Mouse (Mus musculus): ENCODE data around the gene Cyb5r3.

Gene Cyb5r3

DNA sequence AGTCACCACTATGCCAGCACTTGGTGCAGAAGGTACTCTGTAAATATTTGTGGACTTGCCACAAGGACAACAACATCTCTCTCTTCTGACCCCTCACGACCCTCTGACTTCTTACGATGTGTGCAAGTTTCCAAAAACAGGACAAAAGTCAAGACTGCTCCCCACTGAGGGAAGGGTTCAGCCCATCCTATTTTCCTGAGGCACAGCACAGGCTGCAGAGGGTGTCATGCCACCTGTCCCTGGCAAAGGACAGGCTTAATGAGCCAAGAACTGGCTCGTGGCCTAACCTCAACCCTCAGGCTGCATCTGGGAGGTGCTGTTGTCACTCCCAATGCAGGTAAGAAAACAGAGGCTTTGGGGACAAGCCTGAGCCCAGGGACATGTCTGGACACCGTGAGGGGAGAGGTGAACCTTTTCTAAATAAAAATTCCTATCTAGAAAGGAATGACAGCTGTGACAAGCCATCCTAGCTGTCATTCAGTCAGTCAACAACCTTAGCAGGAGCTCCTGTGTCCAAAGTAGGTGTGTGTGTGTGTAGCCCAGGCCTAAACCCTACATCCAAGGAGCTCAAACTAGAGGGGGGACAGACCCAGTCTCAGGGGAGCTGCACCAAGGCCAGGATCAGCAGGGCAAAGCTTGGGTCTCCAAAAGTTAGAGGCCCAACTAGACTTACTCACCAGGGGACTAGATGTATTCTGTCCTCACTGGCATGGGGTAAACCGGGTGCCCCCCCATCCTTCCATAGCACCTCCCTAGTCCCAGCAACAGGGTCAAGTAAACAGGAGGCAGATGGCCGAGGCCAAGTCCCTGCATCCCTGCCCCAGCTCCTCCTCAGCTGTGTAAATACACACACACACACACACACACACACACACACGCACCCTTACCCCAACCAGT, 3.3 kb downstream of the Cyb5r3 start:
- no peak for DNase-seq

DNA sequence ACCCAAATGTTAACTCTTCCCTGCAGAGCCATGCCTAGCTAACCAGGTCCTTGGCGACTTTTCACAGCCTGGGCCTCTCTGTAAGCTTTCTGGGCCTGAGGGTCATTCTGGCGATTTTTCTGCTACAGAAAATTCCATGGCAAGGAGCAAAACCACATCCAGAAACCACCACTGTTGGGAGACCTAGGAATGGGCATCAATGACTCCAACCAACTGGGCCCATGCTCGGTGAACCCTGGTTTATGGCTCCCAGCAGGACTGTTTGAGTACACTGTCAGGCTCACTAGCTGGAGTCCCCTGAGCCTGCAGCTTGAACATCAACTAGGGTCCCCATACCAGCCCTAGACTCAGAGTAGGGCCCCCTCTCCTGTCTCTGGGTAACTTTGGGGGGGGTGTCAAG, 4.1 kb downstream of the Cyb5r3 start:
- no peak for DNase-seq

DNA sequence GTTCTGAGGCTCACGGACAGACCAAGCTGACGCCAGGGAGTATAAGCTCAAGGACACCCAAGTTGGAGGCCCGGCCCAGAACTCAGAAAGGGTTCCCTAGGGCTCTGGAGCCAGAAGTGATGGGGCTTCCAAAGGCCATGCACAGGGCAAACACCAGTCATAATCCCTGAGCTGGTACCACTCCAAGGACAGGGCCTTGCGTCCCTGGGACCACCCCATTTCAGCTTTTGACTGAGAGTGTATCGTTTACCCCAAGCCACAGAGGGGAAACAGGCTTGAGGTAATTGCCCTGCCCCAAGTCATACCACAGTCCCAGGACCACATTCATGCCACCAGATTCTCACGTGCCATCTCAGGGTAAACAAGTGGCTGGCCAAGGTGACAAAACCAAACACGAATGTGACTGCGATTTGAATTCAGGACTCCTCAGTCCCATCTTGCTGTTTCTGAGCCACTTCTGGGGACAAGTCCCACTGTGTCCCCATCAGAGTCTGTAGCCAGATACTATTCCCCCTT, 4.8 kb downstream of the Cyb5r3 start:
- DNase-seq = no peak

DNA sequence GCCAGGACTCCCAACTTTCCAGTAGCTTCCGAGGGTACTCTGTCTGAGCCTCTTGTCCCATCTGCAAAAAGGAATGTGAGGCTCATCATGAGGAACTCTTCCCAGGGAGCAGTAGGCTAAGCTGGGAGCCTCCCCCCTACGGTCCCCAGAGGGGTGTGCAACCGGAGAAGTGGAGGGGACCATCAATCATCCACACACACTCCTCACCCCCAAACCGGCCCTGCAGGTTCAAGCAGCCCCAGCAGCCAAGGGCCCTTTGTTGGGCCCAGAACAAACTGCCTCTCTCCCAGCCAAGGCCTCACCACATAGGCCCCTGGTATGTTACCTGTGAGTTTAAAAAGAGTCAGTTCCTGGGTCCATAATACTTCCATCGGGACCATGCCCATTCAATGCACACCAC, 5.3 kb downstream of the Cyb5r3 start:
- DNase-seq = peak; percentile 44 to 68

DNA sequence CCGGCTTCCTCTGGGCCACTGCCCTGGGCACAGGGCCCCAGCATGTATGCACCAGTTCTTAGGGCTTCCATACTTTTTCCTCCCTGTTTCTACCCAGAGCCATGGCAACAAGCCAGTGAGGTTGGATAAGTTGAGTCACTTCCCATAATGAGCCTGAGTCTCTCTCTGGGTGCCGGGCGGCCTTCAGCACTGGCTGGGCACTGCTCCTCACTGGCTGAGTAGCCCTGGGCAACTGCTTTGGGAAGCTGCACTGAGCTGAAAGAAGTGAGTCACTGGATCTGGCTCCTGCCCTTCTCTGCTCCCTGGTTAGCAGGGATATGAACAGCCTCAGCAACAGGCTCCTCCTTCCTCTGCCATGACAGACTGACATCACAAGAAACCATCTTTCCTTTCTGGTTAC, 5.8 kb downstream of the Cyb5r3 start:
- DNase-seq = peak in 1 of 2 experiments; percentile 38

DNA sequence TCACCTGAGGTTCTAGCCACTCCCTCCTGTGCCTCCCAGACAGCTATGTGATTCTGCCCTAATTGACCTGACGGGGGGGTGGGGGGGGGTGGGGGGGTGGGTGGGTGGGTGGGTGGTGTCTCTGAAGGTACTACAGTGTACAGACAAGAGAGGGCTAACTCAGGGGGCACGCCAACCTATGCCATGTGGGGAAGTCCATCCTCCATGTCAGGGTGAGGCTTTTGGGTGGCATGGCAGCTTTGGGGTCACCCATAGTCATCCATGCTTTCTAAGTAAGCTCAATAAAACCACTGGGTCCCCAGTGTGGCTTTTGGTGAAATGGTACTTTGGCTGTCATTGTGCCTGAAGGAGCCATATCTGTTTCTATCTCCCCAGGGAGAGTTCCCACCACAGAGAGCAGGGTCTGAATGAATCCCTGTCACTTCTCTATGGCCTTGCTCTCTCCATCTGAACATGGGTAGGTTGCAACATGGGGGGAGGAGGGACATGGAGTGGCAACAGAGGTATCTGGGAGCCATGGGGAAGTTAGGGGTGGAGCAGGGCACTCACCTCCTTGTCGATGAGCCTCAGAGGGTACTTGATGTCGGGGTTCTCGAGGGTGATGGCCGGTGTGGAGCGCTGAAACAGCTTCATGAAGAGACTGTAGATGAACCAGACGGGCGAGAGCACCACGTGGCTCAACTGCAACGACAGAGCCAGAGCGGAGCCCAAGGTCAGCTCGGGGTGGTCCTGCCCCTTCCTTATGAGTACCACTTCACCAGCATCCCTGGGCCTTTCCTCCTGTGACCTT, 6.7 kb downstream of the Cyb5r3 start:
- DNase-seq = no peak

DNA sequence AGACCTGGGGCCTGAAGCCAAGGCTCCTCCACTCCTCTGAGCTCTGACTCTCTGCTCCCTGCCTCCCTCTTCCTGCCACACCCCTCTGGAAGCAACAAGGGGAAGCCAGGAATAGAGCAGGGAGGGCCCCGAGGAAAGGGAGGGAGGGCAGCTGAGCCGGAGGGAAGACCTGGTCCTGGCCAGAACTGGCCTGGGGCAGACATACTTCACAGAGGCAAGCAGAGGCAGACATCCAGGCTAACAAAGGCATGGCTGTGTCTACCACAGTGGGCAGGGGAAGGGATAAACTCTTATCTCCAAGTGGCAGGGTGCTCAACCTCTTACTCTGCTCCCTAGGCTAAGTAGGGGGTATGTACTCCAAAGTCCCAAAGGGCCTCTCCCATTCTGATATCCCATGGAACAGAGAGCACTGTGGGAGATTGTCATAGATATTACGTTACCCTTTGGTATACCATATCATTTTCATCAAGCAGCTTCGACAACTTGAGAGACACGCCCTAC, 7.4 kb downstream of the Cyb5r3 start:
- peak; percentile 75 to 84 for DNase-seq

DNA sequence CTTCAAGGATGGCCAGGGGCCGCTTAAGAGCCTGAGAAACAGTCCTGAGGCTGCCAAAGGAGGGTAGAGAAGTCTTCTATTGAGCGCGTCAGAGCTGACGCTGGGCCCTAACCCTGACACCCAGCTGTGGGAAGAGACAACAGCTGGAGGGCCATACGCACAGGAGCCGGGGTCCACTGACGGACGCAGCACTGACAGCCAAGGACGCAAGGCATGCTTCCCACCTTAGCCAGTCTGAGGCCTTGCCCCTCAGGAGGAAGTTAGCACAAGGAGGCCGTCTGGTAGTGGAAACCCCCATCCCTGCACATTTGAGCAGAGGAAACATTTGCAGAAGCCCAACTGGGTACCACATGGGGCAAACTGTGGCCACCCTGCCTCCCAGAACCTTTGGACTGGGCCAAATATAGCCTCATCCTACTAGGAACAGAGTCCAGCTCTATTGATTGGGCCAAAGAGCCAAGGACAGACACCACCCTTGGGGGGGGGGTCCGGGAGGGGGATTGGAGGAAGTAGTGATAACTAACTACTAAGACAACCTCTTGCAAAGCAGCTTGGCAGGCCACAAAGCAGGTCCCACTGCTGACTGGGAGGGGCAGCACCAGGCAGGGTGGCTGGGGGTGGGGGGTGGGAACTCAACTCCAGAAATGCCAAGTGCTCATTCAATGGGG, 9.4 kb downstream of the Cyb5r3 start:
- DNase-seq = no peak

DNA sequence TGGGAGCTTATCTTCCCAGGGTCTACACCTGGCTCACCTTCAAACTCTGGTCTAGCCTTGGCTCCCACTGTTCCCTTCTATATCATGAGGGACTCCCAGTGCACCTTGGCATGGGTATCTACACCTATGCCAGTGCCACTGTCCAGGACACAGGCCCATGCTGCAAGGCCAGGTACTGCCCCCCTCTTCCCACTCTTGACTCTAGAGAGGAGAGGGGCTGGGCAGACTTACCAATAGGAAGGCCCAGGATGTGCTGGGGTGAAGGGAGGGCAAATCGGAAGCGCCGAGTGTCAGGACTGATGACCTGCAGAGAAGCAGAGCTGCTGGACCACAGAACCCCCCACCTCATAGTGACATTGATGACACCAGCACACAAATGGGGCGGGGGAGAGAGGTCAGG, 10.4 kb downstream of the Cyb5r3 start:
- no peak for DNase-seq

DNA sequence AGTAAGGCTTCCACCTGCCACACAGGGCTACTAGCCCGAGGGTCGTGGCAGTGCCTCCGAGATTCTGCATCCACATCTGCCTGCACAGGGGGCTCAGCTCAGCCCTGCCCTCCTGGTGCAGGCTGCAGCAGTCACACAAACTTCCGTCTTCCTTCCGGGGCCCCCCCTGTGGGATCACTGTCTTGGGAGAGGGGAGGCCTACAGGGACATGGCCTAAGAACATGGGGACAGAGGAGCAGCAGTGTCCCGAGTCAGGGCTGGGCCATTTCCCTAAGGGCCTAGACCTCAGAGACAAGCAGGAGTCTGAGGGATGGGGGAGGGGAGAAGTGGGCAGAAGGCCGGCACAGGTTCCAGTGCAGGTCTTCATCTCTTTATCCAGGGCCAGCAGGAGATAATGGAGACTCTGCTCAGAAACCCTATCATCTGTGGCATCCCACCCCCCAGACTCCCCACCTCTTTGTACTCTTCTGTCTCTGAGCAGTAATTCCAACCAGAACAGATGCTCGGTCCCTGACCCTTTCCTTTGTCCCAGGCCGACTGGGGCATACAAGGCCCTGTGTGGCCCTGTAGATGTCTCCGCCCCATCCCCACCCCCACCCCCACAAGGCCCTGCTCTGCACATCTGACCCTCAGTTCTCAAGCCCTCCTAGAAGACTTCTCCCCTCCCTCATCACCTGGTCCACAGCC, 11.2 kb downstream of the Cyb5r3 start:
- DNase-seq = no peak

DNA sequence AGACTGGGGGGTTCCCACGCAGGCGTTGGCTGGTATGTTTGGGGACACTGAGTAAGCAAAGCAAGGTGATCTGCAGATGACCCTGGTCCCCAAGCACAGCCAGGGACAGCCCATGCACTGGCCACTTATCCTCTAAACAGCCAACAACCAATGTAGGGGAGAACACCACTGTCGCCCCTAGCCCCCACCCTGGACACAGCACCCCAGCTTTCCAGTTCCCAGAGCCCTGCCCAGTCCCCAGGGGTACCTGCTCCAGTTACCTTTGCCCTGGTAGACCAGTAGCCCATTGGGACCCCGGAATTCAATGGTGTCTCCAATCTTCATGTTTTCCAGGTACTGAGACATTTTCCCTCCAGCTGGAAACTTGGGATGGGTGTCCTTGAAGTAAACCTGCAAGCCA, 11.8 kb downstream of the Cyb5r3 start:
- DNase-seq = no peak

DNA sequence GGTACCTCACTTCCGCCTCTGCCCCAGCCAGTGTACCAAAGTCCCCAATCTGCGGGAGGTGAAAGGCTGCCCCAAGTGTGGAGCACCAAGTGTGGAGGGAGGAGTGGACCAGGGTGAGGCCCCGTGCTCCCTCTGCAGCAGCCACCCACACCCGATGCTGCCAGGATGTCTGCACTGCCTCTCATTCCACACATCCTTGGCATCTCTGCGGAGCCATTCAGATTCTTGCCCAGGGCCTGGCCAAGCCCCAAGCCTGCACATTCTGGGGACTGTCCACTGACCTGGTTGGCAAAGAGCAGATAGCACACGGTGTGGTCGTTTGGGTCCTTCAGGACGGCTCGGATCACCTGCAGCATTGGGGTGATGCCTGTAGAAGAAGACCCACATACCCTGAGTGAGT, 12.6 kb downstream of the Cyb5r3 start:
- no peak for DNase-seq

DNA sequence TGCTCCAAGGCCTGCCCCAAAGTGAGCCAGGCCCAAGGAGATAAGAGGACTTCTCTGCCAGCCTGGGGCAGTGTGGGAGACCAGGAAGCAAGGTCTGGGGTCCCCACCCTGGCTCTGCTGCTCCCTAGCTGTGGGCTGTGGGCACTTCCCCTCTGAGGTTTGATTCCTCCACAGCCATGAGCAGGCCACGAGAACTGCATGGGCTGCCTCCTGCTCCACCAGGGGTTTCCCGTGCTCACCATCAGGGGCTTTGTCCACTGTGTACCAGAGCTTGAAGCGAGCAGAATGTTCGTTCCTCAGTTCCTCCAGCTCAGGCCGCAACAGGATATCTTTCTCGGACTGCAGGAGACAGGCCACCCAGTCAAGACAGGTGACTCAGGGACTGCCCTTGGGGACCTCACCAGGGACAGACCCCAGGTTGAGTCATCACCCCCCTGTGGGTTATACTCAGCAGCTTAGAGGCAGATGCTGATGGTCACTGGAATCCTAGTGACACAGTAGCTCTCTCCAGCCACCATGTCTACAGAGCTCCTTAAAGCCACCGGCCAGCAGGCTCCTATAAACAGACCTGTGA, 13.7 kb downstream of the Cyb5r3 start:
- no peak for DNase-seq

DNA sequence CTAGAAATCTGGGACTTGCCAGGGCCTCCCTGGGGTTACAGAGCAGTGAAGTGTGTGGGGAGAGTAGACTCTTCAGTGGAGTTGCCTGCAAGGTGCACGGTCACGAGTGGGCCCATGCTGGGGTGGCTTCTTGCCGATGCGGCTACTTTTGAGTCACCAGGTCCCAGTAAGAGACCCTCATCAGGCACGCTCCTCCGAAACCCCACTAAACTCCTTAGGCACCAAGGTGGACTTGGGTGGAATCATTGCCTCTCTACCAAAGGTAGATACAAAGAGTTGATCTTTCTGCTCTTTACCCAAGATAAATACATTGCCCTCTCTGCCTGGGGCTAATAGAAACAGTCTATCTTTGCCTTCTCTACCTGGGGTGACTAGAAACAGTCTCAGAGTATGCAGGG, 14.7 kb downstream of the Cyb5r3 start:
- no peak for DNase-seq

DNA sequence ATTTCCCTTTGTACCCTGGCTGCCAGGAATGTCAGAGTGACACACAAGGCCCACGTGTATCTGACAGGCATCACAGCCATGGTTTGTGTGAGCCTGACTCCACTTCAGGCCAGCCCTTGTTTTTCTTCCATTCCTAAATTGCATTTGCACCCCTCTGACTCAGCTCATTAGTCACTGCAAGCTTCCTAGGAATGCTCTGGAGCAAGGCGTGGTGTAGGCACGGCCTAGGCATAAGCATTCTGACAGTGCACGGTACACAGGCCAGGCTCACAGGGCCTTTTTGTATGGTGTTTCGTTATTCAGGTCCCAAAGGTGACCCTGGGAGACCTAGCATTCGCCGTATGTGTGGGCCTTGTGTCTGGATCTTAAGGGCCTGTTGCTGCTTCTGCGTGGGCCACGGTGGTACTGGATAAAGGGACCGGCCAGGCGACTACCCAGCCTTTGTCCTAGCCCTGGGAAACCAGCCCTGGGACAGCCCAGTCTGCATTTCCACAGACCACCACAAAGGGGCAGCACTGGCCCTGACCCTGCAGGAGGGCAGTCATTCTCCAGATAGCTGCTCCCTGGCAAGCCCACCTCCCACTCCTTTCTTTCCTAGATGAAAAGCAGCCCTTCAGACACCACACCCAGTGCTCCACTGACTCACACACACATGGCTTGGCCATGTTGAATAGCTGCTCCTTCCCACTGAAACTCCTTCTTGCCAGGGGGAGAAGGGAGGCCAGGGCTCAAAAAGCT, 15.3 kb downstream of the Cyb5r3 start:
- DNase-seq = peak; percentile 76 to 86

DNA sequence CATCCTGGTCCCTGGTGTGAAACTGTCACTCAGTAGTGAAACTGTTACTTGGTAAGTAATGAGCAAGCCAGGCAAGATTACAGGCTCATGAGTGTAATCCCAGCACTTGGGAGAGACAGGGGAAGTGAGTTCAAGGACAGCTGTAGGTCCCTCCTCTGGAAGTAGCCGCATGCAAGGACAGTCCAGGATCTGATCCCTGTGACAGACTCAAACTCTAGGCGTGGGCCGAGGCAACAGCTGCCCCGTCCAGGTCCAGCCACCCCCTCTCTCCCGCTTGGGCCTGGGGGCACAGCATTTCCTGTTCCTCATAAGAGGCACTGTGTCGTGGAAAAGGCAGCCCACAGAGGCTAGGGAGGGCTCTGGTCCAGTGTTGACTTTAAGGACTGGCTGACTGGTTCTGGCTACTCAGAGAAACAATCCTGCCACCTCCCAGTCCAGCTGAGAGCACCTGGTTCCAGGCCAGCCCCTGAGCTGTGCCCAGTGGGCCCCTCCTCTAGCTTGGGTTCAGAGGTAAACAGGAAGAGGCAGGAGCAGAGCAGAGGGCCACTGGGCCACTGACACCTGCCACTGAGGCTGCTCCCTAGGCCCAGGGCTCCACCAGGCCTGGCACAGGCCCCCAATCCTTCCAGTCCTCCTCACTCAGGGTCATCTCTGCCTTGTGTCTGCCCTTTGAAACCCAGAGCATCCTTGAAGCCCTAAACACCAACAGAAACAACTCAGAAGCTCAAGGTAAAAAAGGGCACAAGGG, 16.5 kb downstream of the Cyb5r3 start:
- no peak for DNase-seq

DNA sequence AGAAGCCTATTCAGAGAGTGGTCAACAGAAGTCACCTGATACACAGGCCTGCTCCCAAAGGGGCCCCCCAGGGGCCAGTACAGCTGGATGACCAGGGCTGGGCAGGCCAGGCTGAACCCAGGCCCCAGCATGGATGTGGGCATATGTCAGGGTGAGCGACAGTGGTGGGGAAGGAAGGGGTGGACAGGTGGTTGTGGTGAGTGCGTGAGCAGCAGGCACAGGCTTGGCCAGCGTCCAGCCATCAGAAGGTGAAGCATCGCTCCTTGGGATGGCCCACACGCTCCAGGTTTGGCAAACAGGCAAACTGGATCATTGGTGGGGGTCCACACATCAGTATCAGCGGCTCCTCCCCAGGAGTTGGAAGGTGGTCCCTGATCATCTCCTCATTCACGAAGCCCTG, 18.1 kb downstream of the Cyb5r3 start:
- DNase-seq = no peak

DNA sequence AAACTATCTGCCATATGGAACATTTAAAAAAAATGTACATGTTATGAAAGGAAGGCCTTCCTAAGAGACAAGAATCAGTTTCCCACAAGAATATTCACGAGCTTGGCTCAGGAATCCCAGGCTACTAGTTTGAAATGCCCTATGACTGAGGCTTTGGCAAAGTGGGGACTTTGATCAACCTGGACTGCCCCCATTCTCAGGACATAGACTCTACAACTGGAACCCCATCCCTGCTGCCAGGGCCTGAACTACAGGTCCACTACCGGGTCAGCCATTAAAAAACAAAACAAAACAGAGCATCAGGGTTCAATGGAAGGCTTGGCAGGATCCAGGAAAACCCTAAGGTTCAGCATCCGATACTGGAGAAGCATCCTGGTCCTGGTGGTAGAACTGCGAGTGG, 21.7 kb downstream of the Cyb5r3 start:
- no peak for DNase-seq

DNA sequence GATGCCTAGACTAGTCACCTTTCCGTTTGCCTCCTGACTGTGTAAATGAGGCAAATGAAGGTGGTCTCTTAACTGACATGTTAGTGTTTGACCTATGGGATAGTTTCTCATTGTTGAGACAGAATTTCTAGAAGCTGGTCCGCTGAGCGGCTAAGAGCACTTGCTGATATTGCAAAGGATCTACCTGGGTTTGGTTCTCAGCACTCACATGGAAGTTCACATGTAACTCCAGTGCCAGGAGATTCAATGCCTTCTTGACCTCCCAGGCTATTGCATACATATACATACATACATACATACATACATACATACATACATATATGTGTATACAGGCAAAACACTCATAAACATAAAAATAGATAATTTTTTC, 22.3 kb downstream of the Cyb5r3 start:
- no peak for DNase-seq

DNA sequence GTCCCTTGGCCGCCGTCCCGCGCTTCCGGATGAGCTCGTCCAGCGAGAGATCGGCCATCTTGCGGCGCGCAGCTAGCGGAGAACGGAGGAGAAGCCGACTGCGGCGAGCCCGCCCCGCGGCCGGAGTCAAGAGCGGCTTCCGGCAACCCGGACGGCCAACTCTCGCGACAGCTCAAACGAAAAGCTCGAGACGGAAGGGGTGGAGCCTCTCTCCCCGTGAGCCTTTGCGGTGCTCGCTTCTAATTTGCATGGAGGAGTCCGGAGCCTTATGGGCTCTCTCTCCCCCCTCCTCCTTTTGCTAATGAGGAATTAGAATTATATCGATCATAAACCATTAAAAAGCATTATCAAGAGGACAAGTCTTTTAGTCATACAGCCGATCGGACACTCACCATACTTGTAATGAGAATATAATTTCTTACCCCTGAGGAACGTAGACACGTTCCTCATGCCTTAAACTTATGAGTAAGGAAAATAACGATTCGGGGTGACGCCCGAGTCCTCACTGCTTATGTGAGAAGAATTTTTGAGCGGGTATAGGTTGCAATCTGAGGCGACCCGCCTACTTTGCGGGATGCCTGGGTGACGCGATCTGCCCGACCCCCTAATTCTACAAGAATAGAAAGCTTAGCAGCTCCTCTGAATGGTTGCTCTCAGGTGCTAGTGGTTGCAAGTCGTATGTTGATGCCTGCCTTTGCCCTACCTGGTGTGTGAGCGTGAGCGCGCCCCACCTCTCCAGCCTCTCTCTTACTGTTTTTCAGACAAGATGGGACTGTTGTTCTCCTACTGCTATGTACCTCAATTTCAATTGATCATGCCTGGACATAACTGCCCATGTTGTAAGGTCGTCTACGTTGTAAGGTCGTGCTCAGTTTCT, 23.0 kb downstream of the Cyb5r3 start, which contains the start of gene Poldip3:
Gene Poldip3 (minus strand): TSS at position 189 of the 877 bp plus-strand sequence.
- peak; percentile 98 for DNase-seq

Measured in lung, postnatal 4 days (tissue).